Mouse (Mus musculus) neural tube, embryonic 13.5 days (tissue): Measurements from ENCODE around the gene Tbc1d22a. TPM values are rescaled to one million over a fixed set of nuclear protein-coding genes. Genes with fewer than 3 reads are reported as not detected.

ENCODE experiments used
- ATAC-seq: fragments of 200-750 bp; cut with Nextera tagmentation; 2 replicates; pipeline ENCODE4 v1.8.0; 2017; ENCODE audit warnings: low read depth, mild to moderate bottlenecking, moderate TSS enrichment, moderate library complexity
- H3K27ac ChIP-seq: fragments of 300-500 bp; sonication (generic); replicated peaks from 2 replicates; pipeline ENCODE4 v1.5.1; 2015; ENCODE audit warnings: moderate library complexity, mild to moderate bottlenecking, inconsistent platforms
- H3K27me3 ChIP-seq: fragments of 300-500 bp; sonication (generic); 2 replicates; pipeline ENCODE4 v1.6.1; 2015; ENCODE audit warnings: mild to moderate bottlenecking, inconsistent platforms
- H3K36me3 ChIP-seq: fragments of 300-500 bp; sonication (generic); 2 replicates; pipeline ENCODE4 v1.6.1; 2015; ENCODE audit warnings: mild to moderate bottlenecking, inconsistent platforms
- H3K4me1 ChIP-seq: fragments of 300-500 bp; sonication (generic); replicated peaks from 2 replicates; pipeline ENCODE4 v1.6.1; 2015; ENCODE audit warnings: inconsistent platforms
- H3K4me2 ChIP-seq: fragments of 300-500 bp; sonication (generic); 2 replicates; pipeline ENCODE4 v1.6.1; 2015; ENCODE audit warnings: inconsistent platforms, mild to moderate bottlenecking, moderate library complexity
- H3K4me3 ChIP-seq: fragments of 300-500 bp; sonication (generic); 2 replicates; pipeline ENCODE4 v1.5.1; 2015; ENCODE audit warnings: mild to moderate bottlenecking, inconsistent platforms
- H3K9ac ChIP-seq: fragments of 300-500 bp; sonication (generic); 2 replicates; pipeline ENCODE4 v1.6.1; 2015; ENCODE audit warnings: moderate library complexity, mild to moderate bottlenecking, inconsistent platforms
- H3K9me3 ChIP-seq: fragments of 300-500 bp; sonication (generic); 2 replicates; pipeline ENCODE4 v1.6.1; 2016; ENCODE audit warnings: inconsistent platforms
- WGBS: fragments of 180-500 bp; shearing (Covaris S2); methylation state at CpG from one replicate; pipeline ENCODE4 v1.1.7; 2015; 5-methylcytosine and 5-hydroxymethylcytosine counted together
- polyA plus RNA-seq: library from polyadenylated mRNA; unstranded; fragments of >200 nt; fragmentation: Nextera tagmentation; extraction: Ambion mirVana; gene quantifications from 2 replicates; pipeline ENCODE4 v1.2.1, GENCODE M21; 2015

Gene Tbc1d22a
- polyA plus RNA-seq, 1 experiment from 2014 or later, result 12.4 TPM

- WGBS, result 23% methylated on average over 10 of the region's 10 CpGs
- peak; percentile 23; the same call in 1 of the 2 replicates for ATAC-seq
- no peak overlapping the region for H3K9ac ChIP-seq
Measured at GRCm38 (mm10) chr15:86253411-86253810, 39.2 kb downstream of the Tbc1d22a start.

DNA sequence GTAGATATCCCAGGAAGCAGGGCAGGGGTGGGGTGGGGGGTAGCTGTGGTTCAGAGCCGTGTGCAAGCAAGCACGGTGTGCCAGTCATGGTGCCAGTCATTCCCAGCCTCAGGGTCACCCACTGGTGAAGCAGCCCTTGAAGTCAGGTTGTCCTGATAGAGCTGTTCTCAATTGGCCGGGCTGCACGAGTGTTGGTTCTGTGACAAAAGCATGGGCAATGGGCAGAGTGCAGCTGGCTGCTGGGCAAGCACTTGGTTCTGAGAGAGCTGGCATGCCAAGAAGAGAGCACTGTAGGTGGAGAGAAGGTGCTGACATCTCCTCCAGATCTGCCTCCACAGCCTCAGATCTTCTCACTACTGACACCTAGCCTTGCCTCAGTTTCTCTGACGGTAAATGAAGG lies 41.9 kb downstream of the Tbc1d22a start:
- H3K4me3 ChIP-seq, result no peak overlapping the region
- no peak overlapping the region for H3K9ac ChIP-seq
- 89% methylated on average over 5 of the region's 5 CpGs for WGBS
- H3K27me3 ChIP-seq, result no peaks in the 10 kb centered on the region
- no peaks in the 10 kb centered on the region for H3K9me3 ChIP-seq
- no peak for ATAC-seq
- H3K4me1 ChIP-seq, result peaks cover 33% of the 10 kb centered on the region
- H3K36me3 ChIP-seq, result no peaks in the 10 kb centered on the region
- H3K27ac ChIP-seq, result no peak overlapping the region
- no peak overlapping the region for H3K4me2 ChIP-seq

More at GRCm38 (mm10) chr15:86253411-86253810, 39.2 kb downstream of the Tbc1d22a start:
- Histone ChIP-seq H3K9me3 (no peaks in the 10 kb centered on the region), H3K4me3 (no peak overlapping the region), H3K27me3 (no peaks in the 10 kb centered on the region), H3K36me3 (no peaks in the 10 kb centered on the region), H3K27ac (peak overlapping the region; percentile 43; the same call in 1 of the 2 replicates), H3K4me2 (no peak overlapping the region), H3K4me1 (peaks cover 30% of the 10 kb centered on the region)

DNA sequence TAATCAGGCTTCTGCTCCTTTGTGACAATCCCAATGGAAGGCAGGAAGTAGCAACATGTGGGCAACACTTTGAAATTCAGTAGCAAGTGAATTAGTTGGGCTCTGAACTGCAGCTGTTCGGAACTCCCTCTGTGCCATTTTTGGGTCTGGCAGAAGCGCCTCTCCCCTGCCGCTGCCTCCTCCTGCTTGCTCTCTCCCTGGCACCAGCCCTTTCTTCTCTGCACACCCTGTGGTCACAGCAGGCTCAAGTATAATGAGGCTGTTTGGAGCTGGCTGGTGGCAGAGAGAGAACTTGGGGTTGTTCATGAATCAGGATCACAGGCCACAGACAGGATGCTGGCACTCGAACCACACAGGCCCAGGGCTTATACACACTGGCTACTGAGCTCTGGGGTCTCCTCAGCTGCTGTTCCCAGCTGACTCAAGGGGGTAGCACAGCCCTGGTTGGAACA lies 42.5 kb downstream of the Tbc1d22a start:
- Histone ChIP-seq H3K9ac (no peak overlapping the region), H3K27ac (no peak overlapping the region), H3K4me1 (peaks cover 34% of the 10 kb centered on the region), H3K4me2 (no peak overlapping the region), H3K4me3 (no peak overlapping the region), H3K9me3 (no peaks in the 10 kb centered on the region), H3K27me3 (no peaks in the 10 kb centered on the region), H3K36me3 (no peaks in the 10 kb centered on the region)
- no peak for ATAC-seq
- 51% methylated on average over 4 of the region's 4 CpGs for WGBS

DNA sequence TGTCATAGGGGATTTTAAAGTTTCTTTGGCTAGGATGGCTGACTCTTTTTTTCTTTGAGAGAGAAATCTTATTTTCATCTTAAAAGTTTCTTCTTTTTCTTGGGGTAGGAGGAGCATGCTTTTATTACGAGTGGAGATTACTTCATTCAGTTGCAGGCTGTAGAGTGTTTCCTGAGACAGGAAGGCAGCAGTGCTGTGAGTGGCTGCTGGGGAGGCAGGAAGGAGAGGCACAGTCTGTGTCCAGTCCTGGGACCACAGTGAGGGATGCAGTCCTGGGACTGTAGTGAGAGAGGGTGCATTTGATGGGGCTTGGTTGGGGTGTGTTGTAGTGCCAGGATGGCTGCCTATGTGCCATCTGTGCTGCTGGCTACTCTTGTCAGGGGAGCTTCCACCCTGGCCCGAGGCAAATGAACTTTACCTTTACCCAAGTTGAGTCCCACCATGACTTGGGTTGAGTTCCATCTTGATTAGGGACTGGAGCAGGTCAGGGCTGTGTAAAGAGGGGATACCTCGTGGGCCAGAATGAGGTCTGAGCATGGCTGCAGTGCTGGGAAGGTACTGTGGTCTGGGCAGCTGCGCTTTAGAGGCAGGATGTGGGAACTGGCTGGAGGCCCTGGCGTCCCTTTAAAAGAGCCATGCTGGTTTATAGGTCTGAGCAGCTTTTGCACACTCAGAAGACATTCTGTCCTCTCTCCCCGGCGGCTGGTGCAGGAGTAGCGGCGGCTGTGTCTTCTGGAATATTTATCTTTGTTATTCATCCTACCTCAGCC lies 43.8 kb downstream of the Tbc1d22a start:
- ATAC-seq, result no peak
- H3K36me3 ChIP-seq, result no peaks in the 10 kb centered on the region
- H3K4me1 ChIP-seq, result peaks cover 40% of the 10 kb centered on the region
- no peak overlapping the region for H3K9ac ChIP-seq
- no peak overlapping the region for H3K4me3 ChIP-seq
- H3K4me2 ChIP-seq, result no peak overlapping the region
- no peaks in the 10 kb centered on the region for H3K27me3 ChIP-seq
- 69% methylated on average over 9 of the region's 9 CpGs for WGBS
- H3K27ac ChIP-seq, result no peak overlapping the region
- H3K9me3 ChIP-seq, result no peaks in the 10 kb centered on the region

- Histone ChIP-seq H3K36me3 (no peaks in the 10 kb centered on the region), H3K9me3 (no peaks in the 10 kb centered on the region), H3K27ac (no peak overlapping the region), H3K4me2 (no peak overlapping the region), H3K27me3 (no peaks in the 10 kb centered on the region), H3K9ac (no peak overlapping the region), H3K4me3 (no peak overlapping the region), H3K4me1 (peaks cover 36% of the 10 kb centered on the region)
- 66% methylated on average over 4 of the region's 4 CpGs for WGBS
- ATAC-seq, result no peak
Measured at GRCm38 (mm10) chr15:86259233-86259632, 45.0 kb downstream of the Tbc1d22a start.

GRCm38 (mm10) chr15:86260111-86260510 lies 45.9 kb downstream of the Tbc1d22a start:
- no peak overlapping the region for H3K9ac ChIP-seq
- ATAC-seq, result no peak
- H3K27ac ChIP-seq, result no peak overlapping the region
- no peaks in the 10 kb centered on the region for H3K27me3 ChIP-seq
- peaks cover 36% of the 10 kb centered on the region for H3K4me1 ChIP-seq
- no peak overlapping the region for H3K4me3 ChIP-seq
- H3K4me2 ChIP-seq, result no peak overlapping the region
- no peaks in the 10 kb centered on the region for H3K36me3 ChIP-seq
- WGBS, result 95% methylated on average over 4 of the region's 4 CpGs
- no peaks in the 10 kb centered on the region for H3K9me3 ChIP-seq

GRCm38 (mm10) chr15:86264389-86264788 lies 50.1 kb downstream of the Tbc1d22a start:
- no peak overlapping the region for H3K27ac ChIP-seq
- ATAC-seq, result no peak
- 80% methylated on average over 3 of the region's 3 CpGs for WGBS
- no peaks in the 10 kb centered on the region for H3K9me3 ChIP-seq
- H3K4me1 ChIP-seq, result peaks cover 39% of the 10 kb centered on the region
- no peaks in the 10 kb centered on the region for H3K36me3 ChIP-seq
- H3K27me3 ChIP-seq, result no peaks in the 10 kb centered on the region
- H3K4me2 ChIP-seq, result no peak overlapping the region
- no peak overlapping the region for H3K9ac ChIP-seq
- no peak overlapping the region for H3K4me3 ChIP-seq

GRCm38 (mm10) chr15:86264803-86265202 lies 50.5 kb downstream of the Tbc1d22a start:
- H3K4me2 ChIP-seq, result no peak overlapping the region
- no peak overlapping the region for H3K27ac ChIP-seq
- H3K4me1 ChIP-seq, result peaks cover 43% of the 10 kb centered on the region
- no peaks in the 10 kb centered on the region for H3K27me3 ChIP-seq
- H3K4me3 ChIP-seq, result no peak overlapping the region
- no peaks in the 10 kb centered on the region for H3K36me3 ChIP-seq
- no peak for ATAC-seq
- no peak overlapping the region for H3K9ac ChIP-seq
- WGBS, result 70% methylated on average over 7 of the region's 7 CpGs
- no peaks in the 10 kb centered on the region for H3K9me3 ChIP-seq

GRCm38 (mm10) chr15:86266975-86267374 lies 52.7 kb downstream of the Tbc1d22a start:
- Histone ChIP-seq H3K4me1 (peaks cover 46% of the 10 kb centered on the region), H3K27ac (0 out of 2 replicates have a peak overlapping the region, but pooled peaks have one; percentile 9), H3K9me3 (no peaks in the 10 kb centered on the region), H3K36me3 (no peaks in the 10 kb centered on the region), H3K9ac (no peak overlapping the region), H3K4me3 (no peak overlapping the region), H3K27me3 (no peaks in the 10 kb centered on the region), H3K4me2 (no peak overlapping the region)
- ATAC-seq, result no peak
- WGBS, result 74% methylated on average over 4 of the region's 4 CpGs

DNA sequence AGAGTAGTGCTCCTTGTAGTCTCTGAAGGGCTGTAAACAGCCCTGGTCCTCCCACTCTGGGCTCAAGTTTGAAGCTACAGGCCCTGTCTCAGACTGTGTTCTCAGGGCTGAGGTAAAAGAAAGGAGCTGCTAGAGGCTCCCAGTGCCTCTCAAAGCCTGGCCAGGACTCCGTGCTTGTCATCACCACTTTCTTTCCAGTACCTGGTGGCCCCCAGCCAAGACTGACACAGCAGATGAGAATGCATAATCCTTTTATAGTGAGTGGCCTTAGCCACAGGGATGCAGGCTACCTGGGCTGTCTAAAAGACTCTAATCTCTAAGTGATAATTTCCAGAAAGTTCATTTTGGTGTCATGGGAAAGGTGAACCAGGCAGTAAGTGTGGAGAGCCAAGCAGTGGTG lies 54.3 kb downstream of the Tbc1d22a start:
- Histone ChIP-seq H3K27ac (peak overlapping the region; percentile 42; the same call in 1 of the 2 replicates), H3K4me2 (no peak overlapping the region), H3K36me3 (no peaks in the 10 kb centered on the region), H3K4me1 (peaks cover 30% of the 10 kb centered on the region), H3K4me3 (no peak overlapping the region), H3K9ac (no peak overlapping the region), H3K9me3 (no peaks in the 10 kb centered on the region), H3K27me3 (no peaks in the 10 kb centered on the region)
- 76% methylated on average over 1 of the region's 1 CpGs for WGBS
- ATAC-seq, result no peak

- WGBS, result 73% methylated on average over 7 of the region's 7 CpGs
- Histone ChIP-seq H3K4me1 (peaks cover 53% of the 10 kb centered on the region), H3K27ac (no peak overlapping the region)
Measured at GRCm38 (mm10) chr15:86275754-86276153, 61.5 kb downstream of the Tbc1d22a start.

GRCm38 (mm10) chr15:86276538-86277264 lies 62.4 kb downstream of the Tbc1d22a start:
- Histone ChIP-seq H3K9ac (no peak overlapping the region), H3K4me2 (no peak overlapping the region), H3K4me3 (no peak overlapping the region), H3K27me3 (no peaks in the 10 kb centered on the region), H3K9me3 (no peaks in the 10 kb centered on the region), H3K27ac (no peak overlapping the region), H3K36me3 (no peaks in the 10 kb centered on the region), H3K4me1 (peaks cover 62% of the 10 kb centered on the region)
- 32% methylated on average over 11 of the region's 11 CpGs for WGBS
- ATAC-seq, result no peak

More at GRCm38 (mm10) chr15:86275754-86276153, 61.5 kb downstream of the Tbc1d22a start:
- H3K36me3 ChIP-seq, result no peaks in the 10 kb centered on the region
- H3K9ac ChIP-seq, result no peak overlapping the region
- H3K9me3 ChIP-seq, result no peaks in the 10 kb centered on the region
- no peak overlapping the region for H3K4me3 ChIP-seq
- no peak for ATAC-seq
- no peak overlapping the region for H3K4me2 ChIP-seq
- H3K27me3 ChIP-seq, result no peaks in the 10 kb centered on the region
